Mouse (Mus musculus) liver, embryonic 16.5 days (tissue): ENCODE results near the gene Sec1. TPM values are rescaled to one million over a fixed set of nuclear protein-coding genes. Genes with fewer than 3 reads are reported as not detected.

ENCODE experiments used
- ATAC-seq: fragments of 200-750 bp; cut with Nextera tagmentation; 2 replicates; pipeline ENCODE4 v1.8.0; 2017; ENCODE audit warnings: low read depth, mild to moderate bottlenecking, moderate number of reproducible peaks, moderate library complexity
- H3K27ac ChIP-seq: fragments of 300-500 bp; sonication (generic); 2 replicates; pipeline ENCODE4 v1.5.1; 2014; ENCODE audit warnings: mild to moderate bottlenecking, low read length
- H3K27me3 ChIP-seq: fragments of 300-500 bp; sonication (generic); 2 replicates; pipeline ENCODE4 v1.6.1; 2014; ENCODE audit warnings: low read depth, low read length, mixed read lengths; ENCODE audit not compliant: control insufficient read depth, insufficient read depth
- H3K36me3 ChIP-seq: fragments of 300-500 bp; sonication (generic); 2 replicates; pipeline ENCODE4 v1.6.1; 2014; ENCODE audit warnings: mild to moderate bottlenecking; ENCODE audit not compliant: control insufficient read depth, insufficient read depth
- H3K4me1 ChIP-seq: fragments of 300-500 bp; sonication (generic); 2 replicates; pipeline ENCODE4 v1.6.1; 2014; ENCODE audit warnings: low read depth, low read length, mixed read lengths; ENCODE audit not compliant: control insufficient read depth
- H3K4me2 ChIP-seq: fragments of 300-500 bp; sonication (generic); 2 replicates; pipeline ENCODE4 v1.6.1; 2014; ENCODE audit warnings: low read depth, low read length, mixed read lengths
- H3K4me3 ChIP-seq: fragments of 300-500 bp; sonication (generic); 2 replicates; pipeline ENCODE4 v1.5.1; 2014; ENCODE audit warnings: low read depth, mild to moderate bottlenecking, low read length
- H3K9ac ChIP-seq: fragments of 300-500 bp; sonication (generic); 2 replicates; pipeline ENCODE4 v1.6.1; 2014; ENCODE audit warnings: low read depth, low read length
- H3K9me3 ChIP-seq: fragments of 300-500 bp; sonication (generic); replicated peaks from 2 replicates; pipeline ENCODE4 v1.6.1; 2016; ENCODE audit warnings: low read length; ENCODE audit not compliant: control insufficient read depth
- WGBS: fragments of 180-500 bp; shearing (Covaris S2); extraction: QIAGEN DNeasy Blood & Tissue Kit; methylation state at CpG from one replicate; pipeline ENCODE4 v1.1.7; 2014; ENCODE audit not compliant: insufficient replicate concordance; 5-methylcytosine and 5-hydroxymethylcytosine counted together
- polyA plus RNA-seq: library from polyadenylated mRNA; unstranded; fragments of >200 nt; fragmentation: Nextera tagmentation; extraction: Ambion mirVana; gene quantifications from 2 replicates; pipeline ENCODE4 v1.2.1, GENCODE M21; 2015

Gene Sec1
- polyA plus RNA-seq, 1 experiment from 2014 or later = 0.05 TPM

DNA sequence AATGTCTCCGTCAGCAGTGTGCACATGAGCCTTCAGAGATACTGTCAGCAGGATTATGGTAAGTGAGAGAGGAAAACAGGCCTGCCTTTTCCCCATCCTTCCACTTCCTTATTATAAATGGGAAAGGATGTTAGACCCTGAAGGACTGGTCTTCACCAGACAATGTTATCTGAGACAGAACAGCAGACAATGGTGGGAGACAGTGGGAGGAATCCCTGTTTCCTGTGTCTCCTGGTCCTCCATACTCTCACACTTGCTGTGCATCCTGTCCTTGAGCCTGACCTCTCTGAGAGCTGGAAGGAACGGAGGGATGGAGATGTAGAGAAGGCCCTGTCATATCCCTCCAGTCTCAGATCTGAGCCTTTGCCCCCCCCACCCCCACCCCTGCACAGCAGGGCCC, 1.8 kb downstream of the Sec1 start:
- WGBS = 76% methylated on average over 2 of the region's 2 CpGs
- H3K27ac ChIP-seq = no peak overlapping the region
- peak; percentile 47 for ATAC-seq

DNA sequence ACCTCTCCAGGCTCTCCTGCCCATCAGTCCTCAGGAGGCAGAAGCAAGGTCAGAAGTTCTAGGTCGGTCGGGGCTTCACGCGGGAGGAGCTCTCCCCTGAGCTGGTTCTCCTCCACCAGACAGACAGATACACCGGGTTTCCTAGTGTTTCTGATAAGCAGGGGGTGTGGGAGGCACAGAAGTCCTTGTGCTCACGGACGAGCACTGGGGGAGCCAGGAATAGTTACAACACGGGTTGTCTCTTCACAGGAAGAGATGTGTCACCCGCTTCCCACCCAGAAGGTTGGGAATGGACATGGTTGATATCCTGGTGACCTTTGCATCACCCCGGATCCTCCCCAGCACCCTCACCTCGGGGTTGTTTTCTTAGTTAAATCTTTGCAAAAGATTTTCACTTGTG, 4.4 kb downstream of the Sec1 start:
- H3K4me2 ChIP-seq = no peak overlapping the region
- WGBS = 38% methylated on average over 11 of the region's 11 CpGs
- no peak overlapping the region for H3K4me3 ChIP-seq
- no peaks in the 10 kb centered on the region for H3K36me3 ChIP-seq
- no peak for ATAC-seq
- no peaks in the 10 kb centered on the region for H3K4me1 ChIP-seq
- H3K27ac ChIP-seq = no peak overlapping the region
- no peak overlapping the region for H3K9ac ChIP-seq
- H3K27me3 ChIP-seq = no peaks in the 10 kb centered on the region
- no peaks in the 10 kb centered on the region for H3K9me3 ChIP-seq

More for the DNA sequence above, 1.8 kb downstream of the Sec1 start:
- H3K4me3 ChIP-seq = no peak overlapping the region
- no peaks in the 10 kb centered on the region for H3K4me1 ChIP-seq
- H3K4me2 ChIP-seq = no peak overlapping the region
- no peaks in the 10 kb centered on the region for H3K27me3 ChIP-seq
- no peaks in the 10 kb centered on the region for H3K9me3 ChIP-seq
- no peaks in the 10 kb centered on the region for H3K36me3 ChIP-seq
- no peak overlapping the region for H3K9ac ChIP-seq

GRCm38 (mm10) chr7:45689099-45689498, 5.1 kb downstream of the Sec1 start:
- no peak for ATAC-seq
- 40% methylated on average over 6 of the region's 6 CpGs for WGBS
- Histone ChIP-seq H3K4me1 (no peaks in the 10 kb centered on the region), H3K27ac (no peak overlapping the region), H3K36me3 (no peaks in the 10 kb centered on the region), H3K27me3 (no peaks in the 10 kb centered on the region), H3K4me3 (no peak overlapping the region), H3K9me3 (no peaks in the 10 kb centered on the region), H3K9ac (no peak overlapping the region), H3K4me2 (no peak overlapping the region)

- no peak for ATAC-seq
- 43% methylated on average over 3 of the region's 3 CpGs for WGBS
- H3K9ac ChIP-seq = no peak overlapping the region
These were observed 7.4 kb downstream of the Sec1 start for GRCm38 (mm10) chr7:45686841-45687240.

DNA sequence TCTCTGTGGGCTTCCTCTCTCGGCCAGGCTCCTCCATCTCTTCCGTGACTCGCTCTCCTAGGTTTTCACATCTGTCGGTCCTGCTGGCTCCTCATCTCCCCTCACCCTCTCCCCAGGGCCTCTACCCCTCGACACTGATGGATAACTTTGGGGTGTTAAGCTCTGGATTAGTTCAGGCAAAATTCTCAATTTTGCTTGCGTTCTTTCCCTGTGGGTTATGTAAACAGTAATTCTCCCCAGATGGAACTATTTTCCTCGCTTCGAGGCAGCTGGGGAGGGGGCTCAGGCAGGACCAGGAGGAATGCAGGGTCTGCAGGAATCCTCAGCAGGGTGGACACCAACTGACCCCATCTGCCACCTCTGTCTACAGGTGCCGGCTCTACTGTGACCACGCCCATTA, 8.4 kb downstream of the Sec1 start:
- no peak overlapping the region for H3K4me2 ChIP-seq
- H3K4me3 ChIP-seq = no peak overlapping the region
- peaks cover 3% of the 10 kb centered on the region for H3K4me1 ChIP-seq
- no peaks in the 10 kb centered on the region for H3K36me3 ChIP-seq
- no peak overlapping the region for H3K27ac ChIP-seq
- H3K9ac ChIP-seq = no peak overlapping the region
- no peak for ATAC-seq
- H3K27me3 ChIP-seq = no peaks in the 10 kb centered on the region
- WGBS = 50% methylated on average over 10 of the region's 10 CpGs
- no peaks in the 10 kb centered on the region for H3K9me3 ChIP-seq

More at GRCm38 (mm10) chr7:45686841-45687240, 7.4 kb downstream of the Sec1 start:
- Histone ChIP-seq H3K27me3 (no peaks in the 10 kb centered on the region), H3K36me3 (no peaks in the 10 kb centered on the region), H3K4me1 (peaks cover 3% of the 10 kb centered on the region), H3K27ac (no peak overlapping the region), H3K4me3 (no peak overlapping the region), H3K9me3 (no peaks in the 10 kb centered on the region), H3K4me2 (no peak overlapping the region)

GRCm38 (mm10) chr7:45683396-45684050, 10.7 kb downstream of the Sec1 start, which contains the start of gene Ntn5:
TSS of gene Ntn5 (plus strand) at chr7:45684022.
- no peak within 1 kb of the TSS for H3K4me2 ChIP-seq
- ATAC-seq = no peak
- H3K27me3 ChIP-seq = no peaks in the 10 kb centered on the region
- no peak within 1 kb of the TSS for H3K4me3 ChIP-seq
- WGBS = 65% methylated on average over 7 of the region's 7 CpGs
- H3K4me1 ChIP-seq = peaks cover 3% of the 10 kb centered on the region
- no peak within 1 kb of the TSS for H3K9ac ChIP-seq
- H3K9me3 ChIP-seq = no peaks in the 10 kb centered on the region
- no peak within 1 kb of the TSS for H3K27ac ChIP-seq
- no peaks in the 10 kb centered on the region for H3K36me3 ChIP-seq

- ATAC-seq = peak; percentile 34; the same call in 1 of the 2 replicates
- no peaks in the 10 kb centered on the region for H3K36me3 ChIP-seq
- H3K4me2 ChIP-seq = peak overlapping the region; percentile 54
- H3K4me1 ChIP-seq = peaks cover 3% of the 10 kb centered on the region
- 19% methylated on average over 14 of the region's 14 CpGs for WGBS
- H3K27ac ChIP-seq = 0 out of 2 replicates have a peak overlapping the region, but pooled peaks have one; percentile 19
- H3K9me3 ChIP-seq = no peaks in the 10 kb centered on the region
- 0 out of 2 replicates have a peak overlapping the region, but pooled peaks have one; percentile 33 for H3K9ac ChIP-seq
- no peak overlapping the region for H3K4me3 ChIP-seq
- H3K27me3 ChIP-seq = no peaks in the 10 kb centered on the region
These were observed 11.8 kb downstream of the Sec1 start for GRCm38 (mm10) chr7:45682144-45683126.

DNA sequence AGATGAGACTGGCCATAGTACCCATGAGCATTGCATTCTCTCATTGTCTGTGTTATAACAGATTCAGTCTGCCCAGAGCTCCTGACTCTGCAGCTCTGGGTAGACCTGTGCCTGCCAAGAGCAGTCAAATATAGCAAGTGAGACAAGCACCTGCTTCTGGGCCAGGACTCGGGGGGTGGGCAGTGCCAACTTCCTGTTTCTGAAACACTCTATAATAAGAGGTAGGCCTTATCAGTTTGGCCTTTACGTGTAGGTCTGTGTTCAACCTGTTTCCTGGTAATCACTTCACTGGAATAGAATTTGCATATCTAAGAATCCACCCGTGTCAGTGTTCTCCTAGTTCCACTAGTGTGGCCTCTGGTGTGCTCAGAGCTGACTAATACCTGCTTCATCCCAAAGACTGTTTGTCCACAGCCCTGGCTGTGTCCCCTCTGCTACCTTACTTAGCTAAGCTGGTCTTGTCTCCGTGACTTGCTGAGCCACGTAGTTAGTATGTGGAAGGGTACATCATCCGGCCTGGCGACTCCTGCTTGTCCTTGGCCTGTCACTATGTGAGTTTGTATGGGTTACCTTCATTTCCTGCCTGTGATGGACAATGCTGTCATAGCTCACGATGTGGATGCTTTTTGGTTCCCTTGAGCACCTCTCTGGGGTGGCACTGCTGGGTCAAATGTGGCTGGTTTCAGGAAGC, 13.0 kb downstream of the Sec1 start:
- H3K4me3 ChIP-seq = no peak overlapping the region
- ATAC-seq = no peak
- H3K27ac ChIP-seq = no peak overlapping the region

More for the DNA sequence above, 13.0 kb downstream of the Sec1 start:
- no peaks in the 10 kb centered on the region for H3K36me3 ChIP-seq
- 44% methylated on average over 8 of the region's 8 CpGs for WGBS
- H3K9me3 ChIP-seq = no peaks in the 10 kb centered on the region
- no peaks in the 10 kb centered on the region for H3K27me3 ChIP-seq
- no peak overlapping the region for H3K9ac ChIP-seq
- H3K4me1 ChIP-seq = peaks cover 3% of the 10 kb centered on the region
- H3K4me2 ChIP-seq = no peak overlapping the region
